Mouse (Mus musculus) thymus, postnatal 14 days (tissue): ENCODE measurements around the gene Ado.
A peak's percentile ranks its signal among the peaks of the same experiment; 100 is the strongest.

Experiments used
- DNase-seq: peaks from one replicate; pipeline ENCODE4 v3.0.0; 2021

The Ado gene

GRCm38 (mm10) chr10:67535972-67536371 is 12.8 kb downstream of the Ado start:
- DNase-seq: peak; percentile 78

GRCm38 (mm10) chr10:67535256-67535655 is 13.5 kb downstream of the Ado start, which contains the start of gene Egr2:
TSS of gene Egr2 (plus strand) at chr10:67535475.
- peak; percentile 76 for DNase-seq

- DNase-seq: no peak
Observed at GRCm38 (mm10) chr10:67529769-67530168, 19.0 kb downstream of the Ado start.

DNA sequence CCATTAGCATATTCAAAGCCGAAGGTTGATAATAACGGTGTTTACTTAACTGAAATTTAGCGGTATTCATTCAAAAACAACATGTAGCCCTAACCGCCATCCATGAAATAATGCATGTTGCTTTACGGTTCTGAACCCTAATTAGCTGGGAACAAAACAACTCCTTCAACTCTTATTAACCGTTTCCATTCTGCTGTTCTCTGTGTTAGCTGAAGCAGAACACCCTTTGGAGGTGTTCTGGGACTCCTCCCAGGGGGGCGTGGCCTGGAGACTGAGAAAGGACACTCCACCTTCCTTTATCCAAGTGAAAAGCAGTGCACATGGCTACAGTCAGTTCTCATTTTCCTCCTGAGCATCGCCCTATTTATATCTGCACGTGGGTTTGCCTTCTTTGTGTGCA is 22.3 kb downstream of the Ado start:
- DNase-seq: no peak

DNA sequence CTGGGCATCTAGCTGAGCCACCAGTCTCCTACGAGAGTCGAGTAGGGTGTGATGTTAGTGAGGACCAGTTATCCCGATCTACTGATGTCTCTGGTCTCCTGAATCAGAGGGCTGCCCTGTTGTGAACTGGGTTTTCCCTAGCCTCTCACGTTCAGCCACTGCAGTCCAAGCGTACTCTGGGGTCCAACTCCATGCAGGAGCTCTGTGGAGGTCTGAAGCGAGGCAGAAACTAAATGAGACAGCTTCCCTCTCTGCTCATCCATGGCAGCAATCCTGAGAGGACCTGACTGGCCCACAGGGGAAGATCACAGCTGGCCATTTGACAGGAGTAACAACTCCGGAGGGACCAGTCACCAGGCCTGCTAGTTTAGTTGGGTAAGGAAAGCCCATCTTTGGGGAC is 24.1 kb downstream of the Ado start:
- DNase-seq: no peak

DNA sequence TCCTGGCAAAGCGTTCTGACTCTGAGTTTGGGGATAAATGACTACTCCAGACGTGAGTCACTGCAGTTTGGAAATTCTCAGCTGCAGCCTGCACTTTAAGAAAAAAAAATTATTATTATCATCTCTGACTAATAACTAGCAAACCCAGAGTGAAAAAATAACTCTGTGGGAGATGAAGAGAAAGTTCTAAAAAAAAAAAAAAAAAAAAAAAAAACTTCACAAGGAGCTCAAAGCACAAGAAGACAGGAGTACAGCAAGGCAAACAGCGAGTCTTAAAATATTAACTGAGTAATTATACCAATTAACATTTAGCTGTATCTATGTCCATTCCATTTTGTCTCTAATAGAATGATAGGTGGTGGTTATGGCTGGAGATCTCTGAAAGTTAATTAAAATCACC is 24.6 kb downstream of the Ado start:
- DNase-seq: no peak

- no peak for DNase-seq
Observed at GRCm38 (mm10) chr10:67518733-67519132, 30.0 kb downstream of the Ado start.

- DNase-seq: no peak
Observed at GRCm38 (mm10) chr10:67512871-67513270, 35.9 kb downstream of the Ado start.

- DNase-seq: peak; percentile 32
Observed at GRCm38 (mm10) chr10:67512211-67512610, 36.5 kb downstream of the Ado start.

- DNase-seq: no peak
Observed at GRCm38 (mm10) chr10:67505248-67505647, 43.5 kb downstream of the Ado start.

DNA sequence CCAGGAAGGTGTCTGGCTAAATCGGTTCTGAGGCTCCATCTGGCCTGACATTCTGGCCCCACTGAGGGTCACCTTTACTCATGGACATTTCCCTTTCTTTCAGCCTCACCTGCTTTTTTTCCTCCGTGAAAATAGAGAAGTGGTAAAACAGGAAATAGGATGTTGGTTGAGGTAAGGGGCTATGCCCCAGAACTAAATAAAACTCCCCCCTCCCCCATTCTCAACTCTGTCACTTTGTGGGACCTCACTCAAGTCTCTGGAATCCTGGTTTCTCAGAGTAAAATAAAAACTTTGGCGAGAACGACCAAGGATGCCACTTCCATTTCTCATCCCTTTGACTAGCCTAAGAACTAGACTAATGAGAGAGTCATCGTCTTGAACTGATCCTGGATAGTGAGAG is 44.7 kb downstream of the Ado start:
- peak; percentile 52 for DNase-seq

DNA sequence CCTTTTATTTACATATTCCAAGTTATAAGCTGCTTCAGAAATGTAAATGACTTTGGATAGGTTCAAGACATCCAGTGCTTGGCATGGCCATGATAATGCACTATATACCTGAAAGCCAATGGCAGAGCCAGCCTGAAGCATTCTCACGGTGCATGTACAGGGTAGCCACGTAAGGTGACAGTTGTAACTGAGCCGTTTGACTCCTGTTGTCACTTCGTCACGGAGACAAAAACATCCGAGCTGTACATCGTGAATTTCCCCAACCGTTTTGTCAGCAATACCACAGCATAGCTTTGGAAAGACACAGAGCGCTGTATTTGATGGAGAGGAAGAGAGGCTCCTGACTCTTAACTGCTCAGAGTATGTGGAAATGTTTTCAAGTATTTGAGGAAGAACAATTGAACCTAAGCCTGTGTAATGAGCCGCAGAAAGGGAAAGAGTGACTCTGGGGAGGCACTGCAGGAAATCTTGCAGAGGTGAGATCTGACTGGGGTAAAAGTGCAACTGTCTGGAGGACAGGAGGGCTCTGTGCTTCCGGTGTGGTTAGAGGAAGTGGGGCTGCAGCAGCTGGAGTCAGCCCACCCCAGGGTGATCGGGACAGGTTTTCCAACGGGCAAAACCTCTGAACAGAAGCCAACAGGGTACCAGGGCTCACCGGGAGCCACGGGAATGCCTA is 45.3 kb downstream of the Ado start:
- peak; percentile 85 for DNase-seq

GRCm38 (mm10) chr10:67497951-67498350 is 50.8 kb downstream of the Ado start:
- DNase-seq: no peak

DNA sequence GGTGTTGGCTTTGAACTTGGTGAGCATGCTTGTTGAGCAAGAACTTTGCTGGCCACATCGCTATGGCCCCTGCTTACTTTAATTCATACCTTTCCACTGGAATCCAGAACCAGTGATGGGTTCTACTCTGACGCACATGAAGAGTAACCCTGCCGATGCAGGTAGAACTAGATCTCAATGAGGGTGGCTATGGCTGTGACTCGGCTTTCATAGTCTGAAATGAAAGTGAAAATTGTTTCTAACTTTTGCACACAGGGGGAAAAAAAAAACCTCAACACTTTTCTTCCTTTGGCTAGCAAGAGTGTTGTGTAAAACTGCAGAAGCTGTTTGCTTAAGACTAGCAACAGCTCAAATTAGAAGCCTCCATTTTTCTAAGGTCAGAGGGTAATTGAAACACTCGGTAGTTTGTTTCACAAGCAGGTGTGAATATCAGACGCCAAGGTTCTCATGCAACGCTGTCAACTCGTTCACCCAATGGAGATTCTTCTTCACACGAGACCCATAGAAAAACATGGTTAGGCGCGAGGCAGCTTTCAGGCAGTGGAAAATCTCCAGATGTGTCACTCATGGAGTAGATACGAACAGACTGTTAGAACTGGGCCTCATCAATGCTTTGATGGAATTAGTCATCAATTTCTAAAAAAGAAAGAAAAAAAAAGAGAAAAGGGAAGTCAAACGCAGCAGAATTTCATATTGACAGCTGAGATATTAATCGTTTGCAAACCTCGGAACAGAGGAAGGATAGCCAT is 51.4 kb downstream of the Ado start:
- DNase-seq: no peak
